ENCODE assay signal across 14 mouse cellular contexts in the genomic region with DNA sequence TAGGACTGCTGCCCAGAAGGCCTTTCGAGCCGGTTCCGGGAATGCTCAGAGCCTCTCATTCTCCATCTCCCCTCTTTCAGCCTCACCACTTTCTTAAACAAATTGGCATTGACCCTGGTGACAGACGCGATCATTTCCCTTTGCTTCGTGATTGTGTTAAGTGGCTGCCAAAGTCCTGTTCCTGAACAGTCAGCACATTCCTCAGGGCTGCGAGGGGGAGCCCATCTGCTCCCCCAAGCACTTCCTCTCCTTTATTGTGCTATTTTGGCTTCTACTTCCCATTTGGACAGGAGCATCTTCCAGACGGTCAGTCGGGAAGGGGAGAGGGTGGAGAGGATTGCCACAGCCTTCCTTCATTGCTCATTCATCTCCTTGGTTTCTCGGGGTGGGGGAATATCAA. TPM values are rescaled to one million over a fixed set of nuclear protein-coding genes. Genes with fewer than 3 reads are reported as not detected.
DNase-seq lines count a peak whose midpoint lies in the region; ATAC-seq and TF ChIP-seq lines count a peak whose summit lies in the region.
"Had no signal": no experiment of that assay in that cellular context is flagged by ENCODE, and none has a peak within 500 bp of the region (broad histone marks: within the 10 kb centered on the region; RNA-seq: fewer than 3 reads in every experiment).

No protein-coding gene starts in this region.

- no peaks in the 10 kb centered on the region for H3K27me3 ChIP-seq in forebrain, postnatal 0 days (ENCODE audit: insufficient read depth, low read length)
- H3K27me3 ChIP-seq in forebrain, embryonic 10.5 days (ENCODE audit: poor library complexity, severe bottlenecking) = no peaks in the 10 kb centered on the region
- H3K27me3 ChIP-seq in kidney, postnatal 0 days (ENCODE audit: insufficient read depth, low read length) = no peaks in the 10 kb centered on the region
- no peaks in the 10 kb centered on the region for H3K27me3 ChIP-seq in kidney, embryonic 14.5 days (ENCODE audit: control insufficient read depth, insufficient read depth, low read length)
- H3K27me3 ChIP-seq: liver, embryonic 13.5 days; stomach, embryonic 15.5 days had no signal

- H3K4me1 ChIP-seq in forebrain, postnatal 0 days (ENCODE audit: insufficient read depth) = no peaks in the 10 kb centered on the region
- H3K4me1 ChIP-seq in forebrain, embryonic 10.5 days = no peaks in the 10 kb centered on the region
- H3K4me1 ChIP-seq in kidney, postnatal 0 days (replicated peaks; ENCODE audit: insufficient read depth, low read length) = no peaks in the 10 kb centered on the region
- H3K4me1 ChIP-seq in kidney, embryonic 14.5 days (ENCODE audit: control insufficient read depth, insufficient read depth, low read length) = no peaks in the 10 kb centered on the region
- H3K4me1 ChIP-seq: liver, embryonic 13.5 days; stomach, embryonic 15.5 days had no signal

- H3K36me3 ChIP-seq in forebrain, postnatal 0 days (ENCODE audit: insufficient read depth) = no peaks in the 10 kb centered on the region
- no peaks in the 10 kb centered on the region for H3K36me3 ChIP-seq in forebrain, embryonic 10.5 days (replicated peaks)
- no peaks in the 10 kb centered on the region for H3K36me3 ChIP-seq in kidney, postnatal 0 days (ENCODE audit: insufficient read depth, low read length)
- no peaks in the 10 kb centered on the region for H3K36me3 ChIP-seq in kidney, embryonic 14.5 days (ENCODE audit: control insufficient read depth, insufficient read depth, low read length)
- H3K36me3 ChIP-seq: liver, embryonic 13.5 days; stomach, embryonic 15.5 days had no signal

- no peak for TF ChIP-seq CTCF in forebrain, postnatal 0 days (IDR thresholded peaks at IDR 0.05; ENCODE audit: low read depth)
- TF ChIP-seq CTCF in kidney, postnatal 0 days (IDR thresholded peaks at IDR 0.05; ENCODE audit: low read depth) = no peak
- TF ChIP-seq CTCF in brain, embryonic 14.5 days (IDR thresholded peaks at IDR 0.05; ENCODE audit: borderline replicate concordance, extremely low read depth, insufficient read depth, insufficient read length) = no peak

- no peak overlapping the region for H3K4me2 ChIP-seq in forebrain, postnatal 0 days (ENCODE audit: low read depth)
- H3K4me2 ChIP-seq in kidney, postnatal 0 days (ENCODE audit: low read length) = no peak overlapping the region
- no peak overlapping the region for H3K4me2 ChIP-seq in kidney, embryonic 14.5 days (replicated peaks; ENCODE audit: low read depth, low read length)
- H3K4me2 ChIP-seq: liver, embryonic 13.5 days; stomach, embryonic 15.5 days had no signal

- ATAC-seq in forebrain, postnatal 0 days = peak; percentile 62
- ATAC-seq in kidney, postnatal 0 days (replicated peaks; ENCODE audit: low FRiP score, low read depth) = no peak
- no peak for ATAC-seq in kidney, embryonic 14.5 days (ENCODE audit: low FRiP score, low TSS enrichment)
- no peak for ATAC-seq in erythroblast, adult 5-6 weeks (replicated peaks; ENCODE audit: low FRiP score, poor library complexity, severe bottlenecking)

- no peak overlapping the region for H3K9ac ChIP-seq in forebrain, postnatal 0 days
- H3K9ac ChIP-seq in kidney, postnatal 0 days (ENCODE audit: low read depth, low read length) = no peak overlapping the region
- no peak overlapping the region for H3K9ac ChIP-seq in kidney, embryonic 14.5 days (ENCODE audit: low read depth, low read length)
- H3K9ac ChIP-seq: liver, embryonic 13.5 days; stomach, embryonic 15.5 days had no signal

- H3K27ac ChIP-seq in forebrain, postnatal 0 days (ENCODE audit: low read depth, low read length) = no peak overlapping the region
- H3K27ac ChIP-seq in forebrain, embryonic 10.5 days = no peak overlapping the region
- H3K27ac ChIP-seq in kidney, postnatal 0 days = no peak overlapping the region
- H3K27ac ChIP-seq in kidney, embryonic 14.5 days (ENCODE audit: low read depth, low read length) = no peak overlapping the region
- H3K27ac ChIP-seq: liver, embryonic 13.5 days; stomach, embryonic 15.5 days had no signal

- no peak for TF ChIP-seq POLR2A in brain, embryonic 14.5 days (IDR thresholded peaks at IDR 0.05; ENCODE audit: borderline replicate concordance, extremely low read depth, insufficient read depth, insufficient read length, poor library complexity, severe bottlenecking)

- DNase-seq in forebrain, postnatal 0 days = peak; percentile 34
- DNase-seq in forebrain, embryonic 10.5 days (ENCODE audit: extremely low spot score, low spot score) = no peak
- peak; percentile 16 for DNase-seq in kidney, postnatal 0 days (ENCODE audit: low spot score)
- peak; percentile 23 for DNase-seq in brain, embryonic 14.5 days (ENCODE audit: low read depth)
- DNase-seq in cerebellum, adult 8-10 months = peak; percentile 25
- DNase-seq in urinary bladder, postnatal 4 days (ENCODE audit: low spot score in 2 of 2) = no peak
- DNase-seq: liver, embryonic 13.5 days; midbrain, embryonic 14.5 days; spleen, adult 18-20 months had no signal

- no peaks in the 10 kb centered on the region for H3K9me3 ChIP-seq in forebrain, postnatal 0 days (ENCODE audit: low read length)
- H3K9me3 ChIP-seq in forebrain, embryonic 10.5 days = no peaks in the 10 kb centered on the region
- H3K9me3 ChIP-seq in kidney, postnatal 0 days (replicated peaks; ENCODE audit: low read length) = no peaks in the 10 kb centered on the region
- H3K9me3 ChIP-seq in kidney, embryonic 14.5 days (ENCODE audit: control insufficient read depth, low read length) = no peaks in the 10 kb centered on the region
- H3K9me3 ChIP-seq: liver, embryonic 13.5 days; stomach, embryonic 15.5 days had no signal

- WGBS in forebrain, postnatal 0 days = 50% methylated on average over 10 of the region's 10 CpGs
- 74% methylated on average over 10 of the region's 10 CpGs for WGBS in forebrain, embryonic 10.5 days
- 57% methylated on average over 10 of the region's 10 CpGs for WGBS in kidney, postnatal 0 days
- WGBS in kidney, embryonic 14.5 days = 63% methylated on average over 10 of the region's 10 CpGs

- no peak overlapping the region for H3K4me3 ChIP-seq in forebrain, postnatal 0 days (ENCODE audit: low read depth, low read length)
- H3K4me3 ChIP-seq in forebrain, embryonic 10.5 days = no peak overlapping the region
- no peak overlapping the region for H3K4me3 ChIP-seq in kidney, postnatal 0 days (replicated peaks; ENCODE audit: low read depth, low read length)
- H3K4me3 ChIP-seq in kidney, embryonic 14.5 days (ENCODE audit: low read length) = no peak overlapping the region
- H3K4me3 ChIP-seq: liver, embryonic 13.5 days; stomach, embryonic 15.5 days had no signal

RNA-seq across cellular contexts. Expression of a gene that starts 16.4 kb away (rescaled TPM):
- 0.38 and 0.62 TPM in 2 replicates for total RNA-seq in forebrain, postnatal 0 days (2014; rRNA removed)
- polyA plus RNA-seq in forebrain, postnatal 0 days (2015; fragmentation: Nextera tagmentation; extraction: Ambion mirVana) = 0.76 and 0.84 TPM in 2 replicates
- 0.66 and 0.74 TPM in 2 replicates for polyA plus RNA-seq in forebrain, embryonic 10.5 days (2016; fragmentation: Nextera tagmentation; extraction: Ambion mirVana)
- 12.7 and 14.0 TPM in 2 replicates for polyA plus RNA-seq in kidney, postnatal 0 days (2015; fragmentation: Nextera tagmentation; extraction: Ambion mirVana)
- polyA plus RNA-seq in kidney, embryonic 14.5 days (2014; fragmentation: Nextera tagmentation; extraction: Ambion mirVana) = 2.3 and 3.5 TPM in 2 replicates
- polyA plus RNA-seq in brain, embryonic 14.5 days (2012; rRNA removed) = 0.53 and 0.90 TPM in 2 replicates
- total RNA-seq in erythroblast, adult 5-6 weeks (2015; ENCODE audit: low replicate concordance) = not detected in 2 replicates
- total RNA-seq in erythroblast, adult 5-6 weeks (2017; ENCODE audit: low replicate concordance) = 0.56 TPM in 1 of 2 replicates, not detected in the other
- total RNA-seq: megakaryocyte progenitor cell, adult 5-6 weeks had no signal

RNA-seq across cellular contexts. Expression of a gene that starts 54.1 kb away (rescaled TPM):
- 1.2 and 1.9 TPM in 2 replicates for total RNA-seq in forebrain, postnatal 0 days (2014; rRNA removed)
- 1.1 and 1.3 TPM in 2 replicates for polyA plus RNA-seq in forebrain, postnatal 0 days (2015; fragmentation: Nextera tagmentation; extraction: Ambion mirVana)
- 1.0 and 1.4 TPM in 2 replicates for polyA plus RNA-seq in forebrain, embryonic 10.5 days (2016; fragmentation: Nextera tagmentation; extraction: Ambion mirVana)
- polyA plus RNA-seq in kidney, postnatal 0 days (2015; fragmentation: Nextera tagmentation; extraction: Ambion mirVana) = 1.1 and 1.2 TPM in 2 replicates
- 1.2 and 1.4 TPM in 2 replicates for polyA plus RNA-seq in kidney, embryonic 14.5 days (2014; fragmentation: Nextera tagmentation; extraction: Ambion mirVana)
- 0.83 and 1.0 TPM in 2 replicates for polyA plus RNA-seq in brain, embryonic 14.5 days (2012; rRNA removed)
- total RNA-seq in erythroblast, adult 5-6 weeks (2015; ENCODE audit: low replicate concordance) = 17.1 and 25.9 TPM in 2 replicates
- 17.3 and 25.7 TPM in 2 replicates for total RNA-seq in erythroblast, adult 5-6 weeks (2017; ENCODE audit: low replicate concordance)
- polyA plus RNA-seq: C2C12 had no signal

RNA-seq across cellular contexts. Expression of a gene that starts 57.5 kb away (rescaled TPM):
- 6.0 and 8.0 TPM in 2 replicates for total RNA-seq in forebrain, postnatal 0 days (2014; rRNA removed)
- 1.7 and 2.3 TPM in 2 replicates for polyA plus RNA-seq in forebrain, postnatal 0 days (2015; fragmentation: Nextera tagmentation; extraction: Ambion mirVana)
- 4.7 and 5.3 TPM in 2 replicates for polyA plus RNA-seq in forebrain, embryonic 10.5 days (2016; fragmentation: Nextera tagmentation; extraction: Ambion mirVana)
- 6.1 and 6.2 TPM in 2 replicates for polyA plus RNA-seq in kidney, postnatal 0 days (2015; fragmentation: Nextera tagmentation; extraction: Ambion mirVana)
- polyA plus RNA-seq in kidney, embryonic 14.5 days (2014; fragmentation: Nextera tagmentation; extraction: Ambion mirVana) = 4.0 and 4.7 TPM in 2 replicates
- 5.3 and 6.8 TPM in 2 replicates for polyA plus RNA-seq in brain, embryonic 14.5 days (2012; rRNA removed)
- total RNA-seq in erythroblast, adult 5-6 weeks (2015; ENCODE audit: low replicate concordance) = not detected in 2 replicates
- total RNA-seq in erythroblast, adult 5-6 weeks (2017; ENCODE audit: low replicate concordance) = 0.28 TPM in 1 of 2 replicates, not detected in the other

Comparison
In these comparisons a context has a peak if more than half of its experiments do, and no peak if none do; other contexts are left out.
1. DNase-seq: peak in forebrain, postnatal 0 days (single experiment), kidney, postnatal 0 days (single experiment), brain, embryonic 14.5 days (single experiment) and cerebellum, adult 8-10 months (single experiment); none in forebrain, embryonic 10.5 days (single experiment) and urinary bladder, postnatal 4 days (0 of 2).